Mouse (Mus musculus): Measurements from ENCODE around the gene 3110082I17Rik.
"Not testable (repeated sequence)": the region's sequence is repeated elsewhere in the genome, so short reads cannot be mapped to it uniquely, and the experiment has no call there.

The 3110082I17Rik gene

GRCm38 (mm10) chr5:139353496-139353895 lies 106.8 kb downstream of the 3110082I17Rik start:
- DNase-seq (ENCODE audit: extremely low spot score), result no peak

DNA sequence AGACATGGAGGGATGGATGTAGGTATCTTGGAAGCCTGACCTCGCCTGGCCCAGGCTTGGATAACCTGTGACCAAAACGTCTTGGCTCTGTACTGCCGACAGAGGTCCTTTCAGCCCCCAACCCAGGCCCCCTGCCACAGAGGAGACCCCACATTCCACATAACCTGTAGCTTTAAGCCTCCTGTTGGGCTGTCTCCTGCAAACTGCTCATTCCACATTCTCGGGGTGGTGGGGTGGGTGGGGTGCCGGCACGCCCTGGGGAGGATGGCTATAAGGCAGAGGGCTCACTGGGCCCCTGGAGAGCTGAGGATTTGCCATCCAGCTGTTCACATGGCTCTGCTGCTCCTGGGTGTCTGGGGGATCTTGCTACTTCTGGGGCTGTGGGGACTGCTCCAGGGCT lies 108.0 kb downstream of the 3110082I17Rik start, which contains the start of gene Cyp2w1:
Cyp2w1 (plus strand) TSS at position 301 of the 400 bp plus-strand sequence.
- no peak for DNase-seq (ENCODE audit: extremely low spot score)

DNA sequence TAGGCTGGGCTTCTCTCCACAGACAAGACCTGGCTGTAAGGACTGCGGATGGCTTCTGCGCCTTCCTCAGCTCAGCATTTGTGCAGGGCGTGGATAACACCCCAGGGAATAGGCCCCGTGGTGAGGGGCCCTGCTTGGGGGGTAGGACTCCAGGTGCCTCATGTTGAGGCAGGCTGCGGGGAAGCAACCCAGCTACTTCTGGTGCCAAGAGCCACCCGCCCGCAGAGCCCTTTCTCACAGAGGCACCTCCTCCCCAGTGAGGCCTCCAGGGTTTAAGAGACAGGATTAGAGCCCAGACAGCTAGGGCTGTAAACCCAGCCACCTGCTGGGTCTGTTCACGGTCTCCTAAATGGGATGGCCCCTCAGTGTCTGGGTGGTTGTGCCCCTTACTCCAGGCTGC lies 108.7 kb downstream of the 3110082I17Rik start:
- no peak for DNase-seq (ENCODE audit: extremely low spot score)

GRCm38 (mm10) chr5:139351134-139351533 lies 109.2 kb downstream of the 3110082I17Rik start, which contains the start of gene Cox19:
Gene Cox19 (minus strand): TSS chr5:139351418.
- DNase-seq (ENCODE audit: extremely low spot score), result no peak

GRCm38 (mm10) chr5:139349713-139350112 lies 110.6 kb downstream of the 3110082I17Rik start:
- no peak for DNase-seq (ENCODE audit: extremely low spot score)

GRCm38 (mm10) chr5:139347225-139347624 lies 113.1 kb downstream of the 3110082I17Rik start:
- DNase-seq (ENCODE audit: extremely low spot score), result no peak

DNA sequence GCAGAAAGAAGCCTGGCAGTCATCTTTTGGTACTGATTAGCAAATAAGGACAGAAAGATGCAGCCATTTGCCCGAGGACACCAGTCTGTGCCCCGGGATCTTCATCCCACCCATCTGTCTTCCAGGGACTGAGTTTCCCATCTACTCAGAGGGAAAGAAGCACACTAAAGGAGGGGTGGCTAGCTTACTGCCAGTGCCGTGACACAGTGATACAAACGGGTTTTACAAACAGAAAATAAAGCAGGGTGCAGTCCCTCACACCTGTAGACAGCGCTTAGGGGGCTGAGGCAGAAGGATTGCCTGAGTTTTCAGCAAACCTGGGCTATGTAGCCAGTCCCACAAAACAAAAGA lies 115.0 kb downstream of the 3110082I17Rik start:
- DNase-seq (ENCODE audit: extremely low spot score), result no peak

- DNase-seq (ENCODE audit: extremely low spot score), result peak; percentile 96
Measured at GRCm38 (mm10) chr5:139344687-139345363, 115.5 kb downstream of the 3110082I17Rik start.

DNA sequence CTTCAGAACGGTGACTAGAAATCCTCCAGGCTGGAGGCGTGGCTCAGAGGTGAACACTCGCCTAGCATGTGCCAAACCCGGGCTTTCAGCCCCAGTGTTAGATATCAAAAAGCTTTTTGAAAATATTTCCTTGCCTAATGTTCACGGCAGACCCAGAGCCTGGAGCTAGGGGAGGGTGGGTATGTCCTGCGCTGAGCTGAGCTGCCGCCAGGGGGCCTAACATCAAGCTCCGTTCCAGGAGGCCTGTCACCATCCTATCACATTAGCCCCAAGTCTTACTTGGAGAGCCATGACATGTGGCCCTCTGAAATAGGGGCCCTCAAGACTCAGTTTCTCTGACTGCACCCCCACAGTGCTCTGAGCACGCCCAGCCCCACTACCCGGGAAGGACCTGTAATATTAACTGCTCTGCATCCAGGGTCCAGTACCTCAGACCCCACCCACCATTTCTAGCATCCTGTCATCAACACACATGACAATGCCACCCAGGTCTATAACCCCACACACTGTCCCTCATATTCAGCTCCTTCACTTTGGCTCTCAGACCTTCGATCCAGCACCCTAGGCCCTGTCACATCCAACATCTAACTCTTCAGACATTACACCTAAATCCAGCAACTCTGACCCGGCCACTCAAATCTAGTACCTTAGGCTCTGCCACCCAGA lies 116.2 kb downstream of the 3110082I17Rik start:
- peak; percentile 81 for DNase-seq (ENCODE audit: extremely low spot score)

DNA sequence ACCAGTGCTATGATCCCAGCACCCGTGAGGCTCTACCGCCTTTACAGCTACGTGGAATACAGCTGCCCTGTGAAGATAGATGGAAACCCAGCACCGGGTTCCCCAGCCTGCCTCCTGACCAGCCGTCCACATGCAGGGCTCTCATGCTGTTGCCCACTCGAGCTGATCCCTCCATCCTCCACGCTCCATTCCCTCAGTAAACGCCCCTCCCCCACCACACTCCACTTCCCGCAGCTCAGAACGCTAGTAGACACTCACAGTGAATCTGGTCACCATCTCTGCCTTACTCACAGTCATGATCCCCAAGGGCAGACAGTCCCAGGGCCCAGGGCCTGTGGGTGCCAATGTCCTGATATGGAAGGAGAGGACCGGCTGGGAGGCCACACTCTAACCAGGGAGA lies 121.4 kb downstream of the 3110082I17Rik start:
- DNase-seq (ENCODE audit: extremely low spot score), result no peak

DNA sequence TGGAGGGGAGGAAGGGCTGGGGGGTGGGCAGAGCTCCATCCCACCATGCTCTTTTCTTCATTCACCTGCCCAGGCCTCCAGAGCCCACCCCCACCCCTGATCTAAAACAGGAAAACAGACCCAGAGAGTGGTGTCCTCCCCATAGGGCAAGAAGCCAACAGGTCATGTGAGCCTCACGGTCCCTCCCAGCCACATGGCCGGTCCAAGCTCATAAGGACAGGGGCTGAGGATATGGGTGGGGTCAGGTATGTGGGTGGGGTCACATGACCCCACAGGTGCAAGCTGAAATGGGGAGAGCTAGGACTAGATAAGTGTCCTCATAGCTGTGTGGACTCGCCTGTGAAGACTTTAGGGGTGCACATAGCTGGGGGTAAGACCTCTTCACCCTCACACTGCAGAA lies 121.9 kb downstream of the 3110082I17Rik start:
- DNase-seq (ENCODE audit: extremely low spot score), result no peak

DNA sequence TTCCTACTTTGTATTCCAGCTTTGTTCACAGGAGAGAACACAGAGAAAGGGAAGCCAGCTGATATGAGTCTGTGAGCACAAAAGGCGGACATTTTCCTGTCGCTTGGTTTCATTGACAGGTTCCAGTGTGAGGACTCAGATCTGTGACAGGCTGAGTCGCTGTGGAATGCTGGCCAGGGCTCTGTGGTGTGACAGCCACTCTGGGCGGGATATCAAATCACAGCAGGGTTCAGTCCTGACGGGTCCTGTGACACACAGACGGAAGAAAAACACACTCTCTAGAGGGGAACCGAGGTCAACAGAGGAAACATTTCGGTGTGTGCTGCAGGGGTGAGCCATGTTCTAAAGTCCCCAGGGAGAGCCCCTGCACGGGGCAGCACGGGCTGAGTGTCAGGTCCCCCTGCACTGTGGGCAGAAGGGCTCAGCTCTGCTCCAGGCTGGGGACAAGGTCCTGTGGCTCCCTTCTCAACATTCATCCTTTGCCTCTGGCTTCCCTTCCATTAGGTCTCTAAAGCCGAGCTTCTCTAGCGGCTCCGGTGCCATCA lies 122.4 kb downstream of the 3110082I17Rik start:
- DNase-seq (ENCODE audit: extremely low spot score), result no peak

GRCm38 (mm10) chr5:139335634-139336033 lies 124.7 kb downstream of the 3110082I17Rik start:
- no peak for DNase-seq (ENCODE audit: extremely low spot score)

DNA sequence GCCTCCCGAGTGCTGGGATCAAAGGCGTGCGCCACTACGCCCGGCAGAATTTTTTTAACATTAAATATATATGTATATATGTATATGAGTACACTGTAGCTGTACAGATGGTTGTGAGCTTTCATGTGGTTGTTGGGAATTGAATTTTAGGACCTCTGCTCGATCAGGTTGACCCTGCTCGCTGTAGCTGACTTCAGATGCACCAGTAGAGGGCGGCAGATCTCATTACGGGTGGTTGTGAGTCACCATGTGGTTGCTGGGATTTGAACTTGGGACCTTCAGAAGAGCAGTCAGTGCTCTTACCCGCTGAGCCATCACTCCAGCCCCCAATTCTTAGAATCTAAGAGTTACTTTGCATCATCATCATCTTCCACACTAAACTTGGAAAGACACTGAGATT lies 125.9 kb downstream of the 3110082I17Rik start:
- not testable (repeated sequence) for DNase-seq (ENCODE audit: extremely low spot score)

- DNase-seq (ENCODE audit: extremely low spot score), result no peak
Measured at GRCm38 (mm10) chr5:139333301-139334013, 126.9 kb downstream of the 3110082I17Rik start.

DNA sequence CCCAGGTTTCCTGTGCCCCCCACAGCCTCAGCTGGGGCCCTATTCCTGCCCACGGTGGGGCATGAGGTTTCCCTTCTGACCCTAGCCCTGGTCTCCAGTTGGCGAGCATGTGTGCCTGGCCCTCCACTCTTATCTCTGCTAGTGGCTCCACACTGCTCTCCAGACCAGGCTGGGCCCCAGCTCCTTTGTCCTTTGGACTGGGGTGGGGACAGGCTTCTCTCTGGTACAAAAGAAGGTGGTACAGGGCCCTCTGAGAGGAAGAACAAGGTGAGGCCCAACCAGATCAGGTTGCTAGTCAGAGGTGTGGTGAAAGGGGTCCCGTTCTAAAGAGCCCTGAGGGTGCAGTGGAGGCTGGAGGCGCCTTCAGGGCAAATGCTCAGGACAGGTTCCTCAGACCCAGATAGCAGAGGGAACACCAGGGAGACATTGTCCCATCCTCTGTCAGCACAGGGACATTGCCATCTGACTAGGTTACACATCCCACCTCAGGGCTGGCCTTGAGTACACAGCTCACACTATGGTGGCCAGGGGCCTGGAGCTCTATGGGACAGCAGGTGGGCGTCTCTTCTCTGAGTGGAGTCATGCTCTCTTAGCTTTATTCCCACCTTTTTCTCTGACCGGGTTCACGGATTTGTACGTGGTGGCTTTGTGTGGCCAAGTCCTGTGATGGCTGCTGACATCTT lies 127.6 kb downstream of the 3110082I17Rik start:
- no peak for DNase-seq (ENCODE audit: extremely low spot score)

DNA sequence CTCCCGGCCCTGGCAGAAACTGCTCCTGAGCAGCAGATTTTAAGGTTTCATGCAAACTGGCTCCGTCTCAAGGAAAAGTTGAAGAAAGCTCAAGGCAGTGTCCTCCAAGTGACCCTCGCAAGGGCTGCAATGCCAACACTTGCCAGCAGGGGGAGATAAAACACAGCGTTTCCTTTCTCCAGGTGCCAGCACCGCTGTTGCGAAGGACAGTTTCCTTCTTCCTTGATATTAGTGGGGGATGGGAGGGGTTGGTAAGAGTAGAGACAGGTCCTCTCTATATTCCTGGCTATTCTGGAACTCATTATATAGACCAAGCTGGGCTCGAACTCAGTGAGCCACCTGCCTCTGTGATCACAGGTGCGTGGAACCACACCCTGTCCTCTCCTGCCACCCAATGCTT lies 128.6 kb downstream of the 3110082I17Rik start:
- DNase-seq (ENCODE audit: extremely low spot score), result peak; percentile 73

DNA sequence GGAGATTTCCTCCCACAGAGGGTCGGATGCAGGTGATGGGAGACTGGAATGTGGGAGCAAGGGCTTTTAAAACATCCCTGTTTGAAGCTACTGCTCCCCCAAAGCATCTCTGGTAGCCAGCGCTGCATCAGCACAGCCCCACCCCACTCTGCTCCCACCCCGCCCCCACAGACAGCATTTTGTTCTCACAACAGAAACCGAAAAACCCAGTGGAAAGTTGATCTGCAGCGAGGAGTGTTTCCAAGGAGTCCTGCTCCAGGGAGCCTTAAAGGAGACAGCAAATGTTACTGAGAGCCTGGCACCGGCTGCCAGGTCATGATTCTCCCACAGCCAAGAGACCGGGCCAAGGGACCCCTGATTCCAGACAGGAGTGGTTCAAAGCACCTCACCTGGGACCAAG lies 129.6 kb downstream of the 3110082I17Rik start:
- DNase-seq (ENCODE audit: extremely low spot score), result no peak

- no peak for DNase-seq (ENCODE audit: extremely low spot score)
Measured at GRCm38 (mm10) chr5:139327634-139328020, 132.7 kb downstream of the 3110082I17Rik start.

DNA sequence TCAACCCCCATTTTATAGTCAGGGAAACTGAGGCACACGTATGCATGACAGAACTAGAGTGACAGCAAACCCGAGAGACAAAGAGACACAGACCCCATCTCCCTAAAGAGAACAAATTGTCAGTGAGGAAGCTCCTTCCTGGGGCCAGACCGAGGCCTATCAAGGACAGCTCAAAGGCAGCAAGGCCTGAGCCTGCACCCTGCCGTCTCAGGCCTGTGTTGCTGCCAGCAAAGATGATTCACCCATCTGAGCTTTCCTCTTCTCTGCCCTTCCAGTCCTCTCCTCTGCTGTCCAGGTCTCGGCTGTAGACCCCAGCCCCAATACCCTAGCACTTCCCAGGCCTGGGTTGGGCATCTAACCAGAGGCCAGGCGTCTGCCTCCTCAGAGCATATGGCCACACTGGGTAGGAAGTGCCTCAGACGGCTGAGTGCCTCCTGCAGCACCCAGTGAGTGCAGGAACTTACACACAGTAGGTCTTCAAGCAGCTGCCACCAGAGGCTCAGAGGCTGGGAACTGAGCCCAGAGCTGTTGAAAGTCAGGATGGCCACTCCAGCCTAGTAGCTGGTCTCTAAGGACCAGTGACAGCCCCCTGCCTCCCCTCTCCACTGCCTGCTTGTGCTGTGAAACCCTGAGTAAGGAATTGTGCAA lies 133.2 kb downstream of the 3110082I17Rik start:
- DNase-seq (ENCODE audit: extremely low spot score), result no peak

DNA sequence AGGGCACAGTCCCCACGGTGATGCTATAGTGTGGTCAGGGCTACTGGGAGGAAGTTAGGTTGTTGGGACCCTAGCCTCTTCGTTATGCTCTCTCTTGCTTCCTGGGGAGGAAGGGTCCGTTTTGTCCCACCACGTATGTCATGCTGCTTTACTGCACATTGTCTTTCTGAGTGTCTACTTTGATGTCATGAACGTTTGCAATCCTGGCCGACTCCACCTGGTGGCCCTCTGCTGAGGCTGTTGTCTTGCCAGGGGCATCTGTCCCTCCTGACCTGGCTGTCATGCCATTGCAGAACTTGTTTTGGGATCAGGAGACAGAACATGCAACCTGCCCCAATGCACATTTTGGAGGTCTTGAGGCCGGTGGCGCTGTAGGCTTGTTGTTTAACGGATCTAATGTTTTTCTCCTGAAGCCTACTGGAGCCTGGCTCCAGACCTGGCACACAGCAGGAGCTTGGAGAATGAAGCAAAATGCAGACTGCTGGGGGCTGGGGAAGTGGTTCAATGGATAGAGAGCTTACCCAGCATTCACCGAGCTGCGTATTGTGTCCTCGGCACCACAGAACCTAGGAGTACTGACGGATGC lies 134.1 kb downstream of the 3110082I17Rik start:
- DNase-seq (ENCODE audit: extremely low spot score), result no peak

Measured in embryo, embryonic 9.5 days (tissue).